Mouse (Mus musculus) T-cell, adult 2 months (primary cell): ENCODE results near the gene Icam1.

Source experiments
- DNase-seq: peaks from one replicate; pipeline ENCODE4 v3.0.0; 2022; ENCODE audit warnings: low spot score

The Icam1 gene

GRCm38 (mm10) chr9:21051578-21051977, 35.8 kb downstream of the Icam1 start:
- no peak for DNase-seq

- no peak for DNase-seq
Measured at GRCm38 (mm10) chr9:21062928-21063327, 47.1 kb downstream of the Icam1 start.

- no peak for DNase-seq
Measured at GRCm38 (mm10) chr9:21067006-21067684, 51.4 kb downstream of the Icam1 start, which contains the start of gene Zglp1. TSS of gene Zglp1 (minus strand) at chr9:21067093.

GRCm38 (mm10) chr9:21072641-21073040, 56.9 kb downstream of the Icam1 start:
- no peak for DNase-seq

DNA sequence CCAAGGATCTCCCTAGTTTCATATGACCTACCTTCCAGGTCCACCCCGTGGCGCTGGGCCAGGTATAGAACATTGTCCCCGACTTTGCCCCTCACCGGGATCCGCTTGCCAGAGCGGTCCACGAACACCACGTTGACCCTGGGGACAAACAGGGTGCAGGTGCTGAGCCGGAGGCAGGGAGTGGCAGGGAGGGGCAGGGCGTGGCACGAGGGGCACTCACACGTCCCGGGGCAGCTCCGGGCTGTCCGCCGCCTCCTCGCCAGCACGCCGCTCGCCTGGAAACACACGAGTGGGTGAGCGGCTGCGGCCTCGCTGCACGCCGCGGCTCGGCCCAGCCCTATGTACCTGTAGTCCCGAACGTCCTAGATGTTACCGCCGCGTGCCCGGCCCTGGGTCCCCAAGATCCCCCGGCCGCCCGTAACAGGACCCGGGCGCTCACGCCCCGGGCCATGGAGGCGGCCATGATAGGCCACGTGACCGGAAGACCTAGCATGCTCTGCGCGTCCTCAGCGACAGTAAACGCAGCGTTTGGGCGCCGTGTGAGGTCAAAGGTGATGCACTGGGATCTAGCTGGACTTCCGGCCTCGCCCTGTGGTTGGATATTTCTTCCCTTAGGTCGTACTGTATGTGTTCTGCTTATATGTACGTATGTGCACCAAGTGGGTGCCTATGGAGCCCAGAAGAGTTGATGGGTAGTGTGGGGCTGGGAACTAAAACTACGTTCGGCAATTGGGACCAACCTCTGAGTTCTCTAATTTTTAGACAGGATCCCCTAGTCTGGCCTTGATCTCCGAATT, 57.5 kb downstream of the Icam1 start, which contains the start of the genes Gm49373 and Fdx1l:
TSS of gene Gm49373 (minus strand) at position 53 of the 797 bp plus-strand sequence.
TSS of gene Fdx1l (minus strand) at position 571 of the 797 bp plus-strand sequence.
- peak; percentile 84 for DNase-seq

DNA sequence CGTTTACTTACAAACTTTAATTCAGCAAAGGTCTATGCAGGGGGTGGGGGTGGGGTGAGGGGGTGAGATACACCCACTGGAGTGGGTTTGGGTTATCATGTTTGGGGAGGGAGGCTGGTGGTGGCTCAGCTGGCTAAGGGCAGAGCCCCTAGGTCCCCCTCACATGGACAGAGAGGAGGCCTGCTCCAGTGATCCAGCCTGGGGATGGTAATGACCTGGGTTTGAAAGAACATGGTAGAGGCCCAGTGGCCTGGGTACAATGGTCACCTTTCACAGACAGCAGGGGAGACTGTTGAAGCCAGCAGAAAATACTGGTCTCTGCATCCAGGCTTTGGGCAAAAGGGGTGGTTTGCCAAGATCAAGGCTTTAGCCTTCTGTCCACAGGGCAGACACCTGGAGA, 58.4 kb downstream of the Icam1 start:
- no peak for DNase-seq

GRCm38 (mm10) chr9:21075625-21076024, 59.8 kb downstream of the Icam1 start:
- no peak for DNase-seq
